Mouse (Mus musculus): Measurements from ENCODE around the gene Krt33a. TPM values are rescaled to one million over a fixed set of nuclear protein-coding genes. Genes with fewer than 3 reads are reported as not detected.

Krt33a gene
- not detected for polyA plus RNA-seq (2014; fragmentation: Illumina TruSeq; extraction: RNeasy Lipid Tissue Mini Kit (QIAGEN cat#74804); ENCODE audit: low read depth, low replicate concordance)

GRCm38 (mm10) chr11:100016112-100016511, at the start of gene Krt33a:
TSS of gene Krt33a (minus strand) at chr11:100016212.

GRCm38 (mm10) chr11:100050451-100050850, 34.4 kb upstream of the Krt33a start, which contains the start of gene Krt31:
TSS of gene Krt31 (minus strand) at chr11:100050551.

DNA sequence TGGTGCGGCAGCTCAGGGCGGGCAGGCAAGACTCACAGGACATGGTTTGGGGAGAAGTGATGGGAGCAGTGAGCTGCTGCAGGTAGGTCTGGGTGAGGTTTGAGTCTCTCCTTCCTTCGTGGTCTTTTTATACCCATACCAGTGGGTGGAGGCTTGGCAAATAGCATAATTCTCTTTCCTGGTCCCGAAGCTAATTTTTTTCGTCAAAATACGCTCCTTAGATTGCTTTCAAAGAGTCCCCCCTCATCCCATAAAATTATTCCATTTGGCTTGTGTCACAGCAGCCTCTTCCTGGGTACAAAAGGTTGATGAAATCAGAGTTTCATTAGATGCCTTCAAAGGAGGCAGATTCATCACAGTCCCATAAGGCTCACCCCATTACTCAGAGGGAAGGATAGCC, 25.4 kb upstream of the Krt33a start, which contains the start of gene Krt34:
Gene Krt34, minus strand, starts transcription at position 101 of the 400 bp plus-strand sequence.

DNA sequence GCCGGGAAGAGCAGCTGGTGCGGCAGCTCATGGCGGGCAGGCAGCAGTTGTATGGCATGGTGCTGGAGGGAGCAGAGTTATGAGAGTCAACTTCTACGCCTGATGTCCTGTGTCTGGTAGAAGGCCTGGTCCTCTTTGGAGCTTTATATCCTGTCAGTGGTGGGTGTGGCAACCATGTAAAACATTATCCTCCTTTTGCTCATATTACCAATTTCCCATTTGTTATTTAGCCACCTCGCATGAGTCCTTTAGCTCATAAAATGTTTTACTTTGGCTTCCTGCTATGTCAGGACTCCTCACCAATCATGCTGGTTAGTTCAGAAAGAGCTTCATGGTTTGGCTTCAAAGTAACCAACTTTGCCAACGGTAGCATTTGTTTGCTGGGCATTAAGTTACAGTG, 13.8 kb upstream of the Krt33a start, which contains the start of gene Krt33b:
Gene Krt33b, minus strand, starts transcription at position 101 of the 400 bp plus-strand sequence.

GRCm38 (mm10) chr11:99993620-99994383, 22.2 kb downstream of the Krt33a start, which contains the start of gene Krtap17-1:
TSS of gene Krtap17-1 (minus strand) at chr11:99993994.

DNA sequence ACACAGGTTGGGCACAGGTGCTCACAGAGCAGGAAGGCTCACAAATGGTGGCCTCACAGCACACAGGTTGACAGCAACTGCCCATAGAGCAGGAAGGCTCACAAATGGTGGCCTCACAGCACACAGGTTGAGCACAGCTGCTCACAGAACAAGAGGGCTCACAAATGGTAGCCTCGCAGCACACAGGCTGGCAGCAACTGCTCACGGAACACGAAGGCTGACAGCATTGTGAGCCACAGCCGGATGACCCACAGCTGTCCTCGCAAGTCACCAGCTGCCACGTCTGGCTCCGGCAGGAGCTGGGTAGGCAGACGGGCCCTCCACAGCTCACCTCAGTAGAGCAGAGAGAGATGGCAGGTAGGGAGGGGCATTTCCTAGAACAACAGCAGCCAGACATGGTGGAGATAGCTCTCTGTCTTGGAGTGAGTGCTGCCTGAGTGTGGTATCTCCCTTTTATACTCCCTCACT, 29.8 kb downstream of the Krt33a start, which contains the start of gene Krtap16-1:
Gene Krtap16-1, minus strand, starts transcription at position 418 of the 468 bp plus-strand sequence.

DNA sequence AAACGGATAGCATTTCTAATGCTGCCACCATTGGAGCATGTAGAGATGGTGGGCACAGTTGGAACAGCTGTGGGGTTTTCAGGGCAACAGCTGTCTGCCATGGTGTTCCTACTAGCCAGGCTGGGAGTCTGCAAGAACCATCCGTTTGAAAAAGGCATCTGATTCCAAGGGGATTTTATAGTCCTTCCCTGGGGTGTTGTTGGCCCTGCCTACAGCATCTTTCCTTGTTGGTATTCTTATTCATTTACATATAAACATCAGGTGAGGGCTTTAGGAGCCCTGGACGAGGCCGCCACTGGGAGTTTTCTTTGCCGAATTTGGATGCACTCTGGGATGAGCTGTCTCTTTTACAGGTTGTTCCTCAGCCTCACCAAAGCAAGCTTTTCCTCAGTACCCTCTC, 37.1 kb downstream of the Krt33a start, which contains the start of gene Krtap29-1:
Gene Krtap29-1, minus strand, starts transcription at position 101 of the 400 bp plus-strand sequence.

Other genes starting within 250 kb of the Krt33a start
- not detected for gene Gm11595, start 243.3 kb downstream of the Krt33a start, polyA plus RNA-seq (2014; fragmentation: Illumina TruSeq; extraction: RNeasy Lipid Tissue Mini Kit (QIAGEN cat#74804); ENCODE audit: low read depth, low replicate concordance)
- gene Krtap4-8, start 235.5 kb downstream of the Krt33a start, polyA plus RNA-seq (2014; fragmentation: Illumina TruSeq; extraction: RNeasy Lipid Tissue Mini Kit (QIAGEN cat#74804); ENCODE audit: low read depth, low replicate concordance): not detected
- not detected for gene Krtap4-9, start 231.0 kb downstream of the Krt33a start, polyA plus RNA-seq (2014; fragmentation: Illumina TruSeq; extraction: RNeasy Lipid Tissue Mini Kit (QIAGEN cat#74804); ENCODE audit: low read depth, low replicate concordance)
- not detected for gene Gm11596, start 222.7 kb downstream of the Krt33a start, polyA plus RNA-seq (2014; fragmentation: Illumina TruSeq; extraction: RNeasy Lipid Tissue Mini Kit (QIAGEN cat#74804); ENCODE audit: low read depth, low replicate concordance)
- not detected for gene Gm11569, start 217.3 kb downstream of the Krt33a start, polyA plus RNA-seq (2014; fragmentation: Illumina TruSeq; extraction: RNeasy Lipid Tissue Mini Kit (QIAGEN cat#74804); ENCODE audit: low read depth, low replicate concordance)
- gene Gm11554, start 211.8 kb downstream of the Krt33a start, polyA plus RNA-seq (2014; fragmentation: Illumina TruSeq; extraction: RNeasy Lipid Tissue Mini Kit (QIAGEN cat#74804); ENCODE audit: low read depth, low replicate concordance): not detected
- gene Krtap4-13, start 206.3 kb downstream of the Krt33a start, polyA plus RNA-seq (2014; fragmentation: Illumina TruSeq; extraction: RNeasy Lipid Tissue Mini Kit (QIAGEN cat#74804); ENCODE audit: low read depth, low replicate concordance): not detected
- gene Gm11564, start 200.5 kb downstream of the Krt33a start, polyA plus RNA-seq (2014; fragmentation: Illumina TruSeq; extraction: RNeasy Lipid Tissue Mini Kit (QIAGEN cat#74804); ENCODE audit: low read depth, low replicate concordance): not detected
- gene 2300003K06Rik, start 178.1 kb downstream of the Krt33a start, polyA plus RNA-seq (2014; fragmentation: Illumina TruSeq; extraction: RNeasy Lipid Tissue Mini Kit (QIAGEN cat#74804); ENCODE audit: low read depth, low replicate concordance): not detected
- not detected for gene Krtap4-16, start 164.6 kb downstream of the Krt33a start, polyA plus RNA-seq (2014; fragmentation: Illumina TruSeq; extraction: RNeasy Lipid Tissue Mini Kit (QIAGEN cat#74804); ENCODE audit: low read depth, low replicate concordance)
- not detected for gene Gm11568, start 158.3 kb downstream of the Krt33a start, polyA plus RNA-seq (2014; fragmentation: Illumina TruSeq; extraction: RNeasy Lipid Tissue Mini Kit (QIAGEN cat#74804); ENCODE audit: low read depth, low replicate concordance)
- gene Gm11559, start 151.7 kb downstream of the Krt33a start, polyA plus RNA-seq (2014; fragmentation: Illumina TruSeq; extraction: RNeasy Lipid Tissue Mini Kit (QIAGEN cat#74804); ENCODE audit: low read depth, low replicate concordance): not detected
- not detected for gene Krtap9-1, start 142.8 kb downstream of the Krt33a start, polyA plus RNA-seq (2014; fragmentation: Illumina TruSeq; extraction: RNeasy Lipid Tissue Mini Kit (QIAGEN cat#74804); ENCODE audit: low read depth, low replicate concordance)
- not detected for gene Gm11567, start 137.0 kb downstream of the Krt33a start, polyA plus RNA-seq (2014; fragmentation: Illumina TruSeq; extraction: RNeasy Lipid Tissue Mini Kit (QIAGEN cat#74804); ENCODE audit: low read depth, low replicate concordance)
- gene Krtap31-1, start 108.3 kb downstream of the Krt33a start, polyA plus RNA-seq (2014; fragmentation: Illumina TruSeq; extraction: RNeasy Lipid Tissue Mini Kit (QIAGEN cat#74804); ENCODE audit: low read depth, low replicate concordance): not detected
- gene Gm11565, start 101.5 kb downstream of the Krt33a start, polyA plus RNA-seq (2014; fragmentation: Illumina TruSeq; extraction: RNeasy Lipid Tissue Mini Kit (QIAGEN cat#74804); ENCODE audit: low read depth, low replicate concordance): not detected
- gene Krtap31-2, start 79.9 kb downstream of the Krt33a start, polyA plus RNA-seq (2014; fragmentation: Illumina TruSeq; extraction: RNeasy Lipid Tissue Mini Kit (QIAGEN cat#74804); ENCODE audit: low read depth, low replicate concordance): not detected
- gene Krtap9-5, start 67.7 kb downstream of the Krt33a start, polyA plus RNA-seq (2014; fragmentation: Illumina TruSeq; extraction: RNeasy Lipid Tissue Mini Kit (QIAGEN cat#74804); ENCODE audit: low read depth, low replicate concordance): not detected
- not detected for gene Krtap29-1, start 37.2 kb downstream of the Krt33a start, polyA plus RNA-seq (2014; fragmentation: Illumina TruSeq; extraction: RNeasy Lipid Tissue Mini Kit (QIAGEN cat#74804); ENCODE audit: low read depth, low replicate concordance)
- gene Krtap16-1, start 29.6 kb downstream of the Krt33a start, polyA plus RNA-seq (2014; fragmentation: Illumina TruSeq; extraction: RNeasy Lipid Tissue Mini Kit (QIAGEN cat#74804); ENCODE audit: low read depth, low replicate concordance): not detected
- not detected for gene Krtap17-1, start 22.2 kb downstream of the Krt33a start, polyA plus RNA-seq (2014; fragmentation: Illumina TruSeq; extraction: RNeasy Lipid Tissue Mini Kit (QIAGEN cat#74804); ENCODE audit: low read depth, low replicate concordance)
- gene Krt33b, start 13.7 kb upstream of the Krt33a start, polyA plus RNA-seq (2014; fragmentation: Illumina TruSeq; extraction: RNeasy Lipid Tissue Mini Kit (QIAGEN cat#74804); ENCODE audit: low read depth, low replicate concordance): not detected
- not detected for gene Krt34, start 25.3 kb upstream of the Krt33a start, polyA plus RNA-seq (2014; fragmentation: Illumina TruSeq; extraction: RNeasy Lipid Tissue Mini Kit (QIAGEN cat#74804); ENCODE audit: low read depth, low replicate concordance)
- gene Krt31, start 34.3 kb upstream of the Krt33a start, polyA plus RNA-seq (2014; fragmentation: Illumina TruSeq; extraction: RNeasy Lipid Tissue Mini Kit (QIAGEN cat#74804); ENCODE audit: low read depth, low replicate concordance): not detected
- gene Krt32, start 72.0 kb upstream of the Krt33a start, polyA plus RNA-seq (2014; fragmentation: Illumina TruSeq; extraction: RNeasy Lipid Tissue Mini Kit (QIAGEN cat#74804); ENCODE audit: low read depth, low replicate concordance): not detected
- not detected for gene Krt35, start 80.0 kb upstream of the Krt33a start, polyA plus RNA-seq (2014; fragmentation: Illumina TruSeq; extraction: RNeasy Lipid Tissue Mini Kit (QIAGEN cat#74804); ENCODE audit: low read depth, low replicate concordance)
- not detected for gene Krt36, start 89.4 kb upstream of the Krt33a start, polyA plus RNA-seq (2014; fragmentation: Illumina TruSeq; extraction: RNeasy Lipid Tissue Mini Kit (QIAGEN cat#74804); ENCODE audit: low read depth, low replicate concordance)
- not detected for gene Krt13, start 105.4 kb upstream of the Krt33a start, polyA plus RNA-seq (2014; fragmentation: Illumina TruSeq; extraction: RNeasy Lipid Tissue Mini Kit (QIAGEN cat#74804); ENCODE audit: low read depth, low replicate concordance)
- gene Krt15, start 119.7 kb upstream of the Krt33a start, polyA plus RNA-seq (2014; fragmentation: Illumina TruSeq; extraction: RNeasy Lipid Tissue Mini Kit (QIAGEN cat#74804); ENCODE audit: low read depth, low replicate concordance): not detected
- gene Krt19, start 132.5 kb upstream of the Krt33a start, polyA plus RNA-seq (2014; fragmentation: Illumina TruSeq; extraction: RNeasy Lipid Tissue Mini Kit (QIAGEN cat#74804); ENCODE audit: low read depth, low replicate concordance): 7.3 TPM
- gene Krt9, start 177.0 kb upstream of the Krt33a start, polyA plus RNA-seq (2014; fragmentation: Illumina TruSeq; extraction: RNeasy Lipid Tissue Mini Kit (QIAGEN cat#74804); ENCODE audit: low read depth, low replicate concordance): not detected
- not detected for gene Krt14, start 191.3 kb upstream of the Krt33a start, polyA plus RNA-seq (2014; fragmentation: Illumina TruSeq; extraction: RNeasy Lipid Tissue Mini Kit (QIAGEN cat#74804); ENCODE audit: low read depth, low replicate concordance)
- not detected for gene Krt16, start 232.7 kb upstream of the Krt33a start, polyA plus RNA-seq (2014; fragmentation: Illumina TruSeq; extraction: RNeasy Lipid Tissue Mini Kit (QIAGEN cat#74804); ENCODE audit: low read depth, low replicate concordance)
- gene Krt17, start 244.8 kb upstream of the Krt33a start, polyA plus RNA-seq (2014; fragmentation: Illumina TruSeq; extraction: RNeasy Lipid Tissue Mini Kit (QIAGEN cat#74804); ENCODE audit: low read depth, low replicate concordance): not detected

All from heart, adult 10 weeks (tissue).